Mouse (Mus musculus) brown adipose tissue, adult 24 weeks (tissue): ENCODE measurements at regions not wholly inside any gene's neighbourhood (a gene's known extent, or its start where the extent isn't known, plus 50 kb on each side); places are given as distances from the start of the nearest gene placed in this dataset.

Source experiments
- H3K27ac ChIP-seq: fragments of 200-500 bp; replicated peaks from 2 replicates; pipeline ENCODE4 v1.5.1; 2012; ENCODE audit warnings: low read depth, mild to moderate bottlenecking, low read length
- H3K4me1 ChIP-seq: fragments of 200-500 bp; 2 replicates; pipeline ENCODE4 v1.6.1; 2012; ENCODE audit warnings: low read length, mixed read lengths; ENCODE audit not compliant: control insufficient read depth, insufficient read depth, insufficient read length
- H3K4me3 ChIP-seq: fragments of 200-500 bp; 2 replicates; pipeline ENCODE4 v1.5.1; 2012; ENCODE audit warnings: low read depth, mild to moderate bottlenecking, low read length, moderate library complexity; ENCODE audit not compliant: insufficient read depth

DNA sequence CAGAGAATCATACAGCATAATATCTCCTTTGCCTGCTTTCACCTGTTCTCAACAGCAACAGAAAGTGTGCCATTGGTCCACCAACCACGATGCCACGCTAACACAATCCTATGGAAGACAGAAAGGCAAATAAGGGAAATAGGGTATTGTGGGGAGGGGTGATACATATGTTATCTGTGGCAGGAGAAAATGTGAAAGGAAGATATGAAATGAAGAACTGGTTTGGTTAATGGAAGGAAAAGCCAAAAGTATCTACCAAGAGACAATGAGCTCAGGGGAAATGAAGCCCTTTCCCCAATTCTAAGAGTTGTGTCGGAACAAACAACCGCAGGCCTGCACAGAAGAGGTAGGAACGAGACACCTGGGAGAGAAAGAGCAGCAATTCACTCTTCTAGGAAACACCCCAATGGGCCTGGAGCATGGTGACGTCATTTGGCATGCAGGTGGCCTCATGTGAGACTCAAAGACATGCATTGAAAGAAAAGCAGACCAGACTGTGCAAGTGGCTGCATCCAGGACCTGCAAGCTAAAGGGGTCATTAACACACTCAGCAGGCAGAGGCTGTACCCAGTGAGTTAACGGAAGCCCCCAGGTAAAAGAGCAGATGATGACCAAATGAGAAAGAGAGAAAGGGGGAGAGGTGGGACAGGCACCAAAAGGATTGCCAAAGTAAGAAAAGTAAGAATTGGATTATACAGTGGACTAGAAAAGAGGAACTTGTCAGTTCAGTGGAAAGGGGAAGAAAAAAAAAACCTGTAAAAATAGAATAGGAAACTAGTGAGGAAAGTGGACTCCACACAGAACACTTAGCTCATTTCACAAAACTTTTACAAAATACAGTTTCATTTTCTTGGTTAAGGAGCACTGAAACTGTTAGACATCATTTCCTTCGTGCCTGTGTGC, 522.2 kb upstream of the Cited2 start:
- Histone ChIP-seq H3K4me3 (no peak overlapping the region), H3K27ac (0 out of 2 replicates have a peak overlapping the region, but pooled peaks have one; percentile 60), H3K4me1 (no peaks in the 10 kb centered on the region)

DNA sequence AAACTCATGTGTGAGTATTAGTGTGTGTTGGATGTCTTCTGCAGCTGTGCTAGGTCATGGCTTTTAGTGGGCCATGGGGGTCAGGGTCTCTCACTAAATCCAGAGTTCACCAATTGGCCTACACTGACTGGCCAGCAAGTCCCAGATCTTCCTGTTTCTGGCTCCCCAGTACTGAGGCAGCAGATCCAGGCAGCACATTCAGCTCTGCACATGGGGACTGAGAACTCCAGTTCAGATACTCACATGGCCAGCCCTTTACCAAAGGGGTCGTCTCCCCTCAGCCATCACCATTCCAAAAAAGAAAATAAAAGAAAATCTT, 521.6 kb upstream of the Cited2 start:
- Histone ChIP-seq H3K27ac (0 out of 2 replicates have a peak overlapping the region, but pooled peaks have one; percentile 60), H3K4me1 (no peaks in the 10 kb centered on the region), H3K4me3 (no peak overlapping the region)

DNA sequence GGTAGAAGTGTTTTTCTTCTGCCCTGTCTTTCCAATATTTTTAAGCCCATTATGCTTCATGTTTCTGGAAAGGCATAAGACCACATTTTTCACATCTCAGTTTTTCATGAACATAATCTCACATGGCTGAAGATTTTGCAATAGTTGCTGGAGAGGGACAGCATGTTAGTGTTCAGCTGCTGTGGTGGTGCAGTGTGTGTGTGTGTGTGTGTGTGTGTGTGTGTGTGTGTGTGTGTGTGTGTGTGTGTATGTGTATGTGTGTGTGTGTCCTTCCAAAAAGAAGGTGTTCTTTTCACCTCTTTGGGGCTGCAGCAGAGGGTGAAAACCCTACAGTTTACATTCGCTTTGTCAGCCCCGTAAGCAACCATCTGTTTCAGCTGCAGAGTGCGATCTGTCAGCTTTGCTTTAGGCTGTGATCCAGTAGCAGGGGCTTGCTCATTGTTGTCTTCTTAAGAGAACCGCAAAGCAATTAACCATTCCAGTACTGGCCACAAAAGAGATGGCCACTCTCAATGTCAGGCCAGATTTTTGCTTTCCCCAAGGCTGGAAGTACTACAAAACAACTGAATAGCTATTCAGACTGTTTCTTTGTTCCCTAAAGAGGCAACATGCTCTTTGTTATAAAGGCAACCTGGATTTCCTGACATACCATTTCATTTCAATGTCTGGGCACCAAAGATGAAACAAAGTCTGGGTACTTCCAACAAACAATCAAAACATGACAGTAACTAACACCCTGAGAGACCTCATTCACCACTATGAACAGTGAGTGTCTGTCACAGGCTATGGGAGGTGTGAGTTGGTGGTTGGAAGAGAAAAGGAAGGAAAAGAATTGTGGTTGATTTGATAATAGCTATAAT, 520.2 kb upstream of the Cited2 start:
- Histone ChIP-seq H3K4me3 (no peak overlapping the region), H3K27ac (no peak overlapping the region), H3K4me1 (no peaks in the 10 kb centered on the region)

DNA sequence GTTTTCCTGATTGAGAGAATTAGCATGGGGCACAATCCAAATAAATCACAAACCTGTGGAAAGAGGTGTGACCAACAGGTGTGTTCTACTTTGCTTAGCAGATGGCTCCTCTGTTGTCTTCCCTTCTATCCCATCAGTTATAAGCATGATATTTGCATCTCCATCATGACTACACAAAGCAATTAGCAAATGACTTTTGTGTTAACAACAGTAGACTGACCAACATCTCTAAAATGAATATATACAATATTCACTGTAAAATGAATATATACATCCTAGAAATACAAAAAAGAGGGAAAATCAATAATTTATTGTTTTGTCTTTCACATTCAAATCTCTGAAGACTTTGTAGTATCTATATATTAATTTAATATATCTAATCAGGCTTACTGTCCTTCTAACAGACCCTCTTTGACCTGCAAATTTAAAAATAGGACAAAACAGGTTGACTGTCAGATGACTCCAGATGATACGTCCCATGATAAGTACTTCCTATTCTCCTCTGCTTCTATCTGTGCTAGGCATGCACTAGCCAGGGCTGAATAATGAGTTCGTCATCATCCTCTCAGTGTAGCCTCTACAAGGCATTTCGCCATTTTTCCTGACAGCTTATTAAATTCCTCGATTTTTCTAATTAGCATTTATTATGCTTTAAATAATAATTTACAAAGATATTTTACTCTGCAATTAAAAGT, 519.5 kb upstream of the Cited2 start:
- H3K4me3 ChIP-seq = no peak overlapping the region
- H3K4me1 ChIP-seq = no peaks in the 10 kb centered on the region
- H3K27ac ChIP-seq = no peak overlapping the region

DNA sequence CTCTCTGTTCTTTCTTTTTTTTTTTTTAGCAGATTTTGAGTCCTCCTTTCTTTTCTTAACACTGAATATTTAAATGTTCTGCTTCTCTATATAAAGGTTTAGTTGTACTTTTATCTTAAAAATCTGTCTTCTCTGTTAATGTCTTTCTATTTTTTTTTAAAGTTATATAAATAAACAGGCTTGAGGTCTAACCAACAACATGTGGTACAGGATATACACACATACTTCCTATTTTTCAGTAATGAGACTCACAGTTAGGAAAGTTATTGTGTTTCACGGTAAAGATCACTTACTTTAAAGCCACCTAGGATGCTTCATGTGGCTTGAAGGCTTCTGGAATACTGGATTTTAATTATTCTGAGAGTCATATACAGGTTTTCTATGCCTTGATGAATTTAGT, 518.9 kb upstream of the Cited2 start:
- Histone ChIP-seq H3K4me3 (no peak overlapping the region), H3K4me1 (no peaks in the 10 kb centered on the region), H3K27ac (no peak overlapping the region)

DNA sequence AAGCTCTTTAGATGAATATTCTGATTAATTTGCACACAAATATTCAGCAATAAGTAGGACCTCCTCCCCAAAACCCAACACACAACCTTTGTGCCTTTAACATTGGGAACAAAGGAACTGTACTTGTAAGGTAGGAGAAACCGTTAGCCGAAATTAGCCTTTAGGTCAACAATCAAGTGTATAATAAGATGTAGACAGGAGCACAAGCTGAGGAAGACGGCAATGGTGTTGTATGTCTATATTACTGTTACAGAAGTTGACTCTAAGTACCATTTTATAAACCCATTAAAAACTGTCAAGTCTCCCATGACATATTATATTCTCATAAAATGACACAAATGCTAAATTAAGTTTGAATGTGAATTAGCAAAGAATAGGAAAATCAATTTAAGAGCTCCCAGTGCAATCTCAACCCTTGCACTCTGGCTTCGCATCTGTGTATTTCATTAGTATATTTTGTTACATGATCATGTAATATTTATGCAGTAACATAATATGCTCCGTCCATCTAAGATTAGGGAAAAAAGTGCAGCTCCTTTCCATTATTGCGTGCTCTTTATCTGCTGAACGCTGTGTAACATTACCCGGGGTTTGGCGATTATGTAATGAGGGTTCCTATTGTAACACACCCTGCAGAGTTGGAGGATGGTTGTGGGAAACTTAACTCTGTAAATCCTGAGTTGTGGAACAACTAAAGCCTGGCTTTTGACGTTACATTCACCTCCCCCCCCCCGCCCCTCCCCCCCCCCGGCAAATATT, 510.3 kb upstream of the Cited2 start:
- Histone ChIP-seq H3K4me1 (no peaks in the 10 kb centered on the region), H3K27ac (no peak overlapping the region), H3K4me3 (no peak overlapping the region)

DNA sequence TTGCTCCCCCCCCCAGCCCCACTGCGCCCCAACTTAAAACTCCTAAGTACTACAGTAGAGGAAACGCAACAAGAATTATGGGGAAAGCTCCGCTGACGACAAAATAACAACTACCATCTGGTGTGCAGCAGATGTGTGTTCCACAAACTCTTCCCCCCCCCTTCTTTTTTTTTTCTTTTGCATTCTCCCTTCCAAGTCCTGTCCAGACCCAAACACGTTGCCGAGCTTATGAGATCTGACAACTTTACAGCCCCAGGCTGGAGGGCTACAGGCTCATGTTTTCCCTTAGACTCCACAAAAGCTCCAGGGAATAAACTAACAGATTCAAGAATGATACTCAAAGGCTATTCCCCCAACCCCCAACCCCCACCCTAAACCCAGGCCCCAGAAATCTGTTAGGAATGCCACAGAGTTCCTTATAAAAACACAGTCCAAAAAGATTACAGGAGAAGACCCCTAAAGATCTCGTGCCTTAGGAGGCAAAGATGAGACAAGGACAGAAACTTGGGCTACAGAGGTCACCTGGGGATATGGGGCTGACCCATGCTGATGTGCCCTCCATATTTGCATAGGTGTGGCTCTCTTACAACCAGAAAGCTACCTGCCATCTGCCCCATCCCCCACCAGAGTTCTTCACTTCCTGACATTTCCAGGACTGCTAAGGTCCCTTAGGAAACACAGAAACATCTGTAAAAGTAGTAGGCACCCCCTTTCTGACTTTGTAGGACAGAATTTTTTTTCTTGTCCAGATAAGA, 509.5 kb upstream of the Cited2 start:
- H3K27ac ChIP-seq = no peak overlapping the region; the same call in 1 of the 2 replicates
- H3K4me1 ChIP-seq = no peaks in the 10 kb centered on the region
- no peak overlapping the region for H3K4me3 ChIP-seq

DNA sequence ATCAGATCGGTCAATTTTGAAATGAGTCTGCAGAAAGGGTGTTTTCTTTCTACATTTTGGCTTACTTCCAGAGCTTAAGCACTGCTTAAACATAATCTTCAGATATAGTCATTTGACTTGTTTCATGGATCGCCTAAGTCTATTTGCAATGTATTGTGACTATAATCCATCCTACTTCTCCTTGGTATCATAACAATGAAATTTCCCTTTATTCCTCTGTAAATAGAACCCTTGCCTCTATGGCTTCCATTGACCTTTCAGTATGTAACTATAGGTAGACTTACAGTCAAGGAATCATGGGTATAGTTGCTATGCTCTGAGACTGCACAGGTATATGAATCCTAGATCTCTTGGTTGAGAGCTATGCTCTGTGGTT, 509.0 kb upstream of the Cited2 start:
- Histone ChIP-seq H3K4me1 (no peaks in the 10 kb centered on the region), H3K4me3 (no peak overlapping the region), H3K27ac (no peak overlapping the region)

DNA sequence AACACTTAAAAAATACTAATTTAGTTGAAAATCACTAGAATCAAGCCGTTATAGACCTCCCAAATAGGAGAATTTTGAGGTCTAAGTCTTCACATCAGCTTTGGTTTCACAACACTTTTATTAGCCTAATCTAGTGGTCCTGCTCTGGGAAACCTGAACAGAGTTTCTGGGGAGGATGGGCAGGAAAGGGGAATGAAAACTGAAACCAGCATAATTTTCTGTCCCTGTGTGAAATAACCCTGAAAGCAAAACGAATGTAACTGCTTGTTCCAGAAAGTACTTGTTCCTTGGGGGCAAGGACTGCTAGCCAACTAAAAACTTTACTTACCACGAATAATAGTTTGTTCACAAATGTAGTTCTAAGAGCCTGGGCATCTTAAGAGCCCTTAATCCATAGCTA, 508.0 kb upstream of the Cited2 start:
- no peak overlapping the region for H3K4me3 ChIP-seq
- no peaks in the 10 kb centered on the region for H3K4me1 ChIP-seq
- H3K27ac ChIP-seq = no peak overlapping the region

DNA sequence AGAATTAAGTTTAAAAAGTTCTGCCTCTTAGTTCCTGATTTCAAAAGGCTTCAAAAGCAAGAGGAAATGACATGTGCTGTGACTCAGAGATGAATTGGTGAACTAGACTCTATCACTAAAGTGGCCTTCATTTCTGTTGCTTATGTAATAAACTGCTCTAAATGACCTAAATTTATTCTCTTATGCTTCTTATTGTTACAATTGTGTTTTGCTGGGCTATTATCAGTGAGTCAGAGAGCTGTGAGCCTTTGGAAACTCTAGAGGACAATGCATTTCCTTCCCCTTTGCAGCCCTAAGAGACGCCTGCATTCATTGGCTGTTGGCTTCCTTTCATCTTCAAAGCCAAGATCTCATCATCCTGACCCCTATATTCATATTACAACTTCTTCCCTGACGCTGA, 501.5 kb upstream of the Cited2 start:
- Histone ChIP-seq H3K4me1 (no peaks in the 10 kb centered on the region), H3K4me3 (no peak overlapping the region), H3K27ac (no peak overlapping the region)

DNA sequence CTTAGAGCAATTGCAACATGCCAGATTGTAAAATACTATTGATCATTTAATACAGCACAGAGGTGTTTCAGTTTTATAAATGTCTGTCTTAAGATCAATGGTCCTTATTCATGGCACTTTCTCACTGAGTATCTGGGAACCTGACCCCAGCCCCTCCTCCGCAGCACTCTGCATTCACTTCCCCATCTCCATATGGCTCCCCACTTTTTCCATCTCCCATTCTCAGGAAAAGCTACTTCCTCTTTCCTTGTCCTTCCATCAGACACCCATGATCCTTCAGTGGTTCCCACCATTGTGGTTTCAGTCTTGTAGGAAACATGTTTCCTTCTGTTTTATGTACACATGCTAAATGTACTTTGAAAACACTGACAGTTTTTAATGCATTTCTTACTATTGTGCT, 497.3 kb upstream of the Cited2 start:
- no peak overlapping the region for H3K27ac ChIP-seq
- no peak overlapping the region for H3K4me3 ChIP-seq
- no peaks in the 10 kb centered on the region for H3K4me1 ChIP-seq

DNA sequence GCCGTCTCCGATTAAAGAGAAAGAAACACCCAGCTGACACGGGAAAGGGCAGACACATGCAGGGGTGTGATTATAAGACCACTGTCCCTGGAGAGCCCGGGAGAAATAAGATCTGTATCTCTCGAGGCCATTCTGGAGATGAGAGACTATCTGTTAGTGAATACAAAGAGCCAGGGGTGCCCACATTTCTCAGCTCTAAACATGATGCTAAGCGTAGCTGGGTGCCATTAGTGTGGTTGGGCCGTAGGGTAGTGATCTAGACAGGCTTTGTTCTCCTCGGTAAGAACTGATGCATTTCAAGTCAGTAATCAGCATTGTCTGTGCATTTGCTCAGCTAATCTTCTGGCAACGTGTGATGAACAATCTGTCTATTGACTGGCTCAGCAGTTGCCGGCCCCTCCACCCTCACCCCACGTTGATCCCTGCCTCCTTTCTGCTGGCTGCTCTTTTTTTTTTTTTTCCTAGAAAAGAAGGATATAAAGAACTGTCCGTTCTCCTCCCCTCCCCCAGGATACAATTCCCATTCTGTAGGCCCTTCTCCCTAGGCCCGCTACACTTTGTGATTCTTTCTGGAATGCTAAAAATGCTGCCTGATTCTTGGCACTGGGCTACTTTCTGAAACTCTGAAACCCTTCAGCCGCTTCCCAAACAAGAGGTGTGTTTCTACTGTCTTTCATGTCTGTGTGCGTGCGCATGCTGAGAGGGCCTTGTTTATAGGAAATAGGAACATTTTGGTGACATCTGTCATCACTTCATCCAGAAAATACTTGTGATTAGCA, 492.8 kb upstream of the Cited2 start:
- H3K4me3 ChIP-seq = no peak overlapping the region
- H3K27ac ChIP-seq = no peak overlapping the region
- H3K4me1 ChIP-seq = no peaks in the 10 kb centered on the region

DNA sequence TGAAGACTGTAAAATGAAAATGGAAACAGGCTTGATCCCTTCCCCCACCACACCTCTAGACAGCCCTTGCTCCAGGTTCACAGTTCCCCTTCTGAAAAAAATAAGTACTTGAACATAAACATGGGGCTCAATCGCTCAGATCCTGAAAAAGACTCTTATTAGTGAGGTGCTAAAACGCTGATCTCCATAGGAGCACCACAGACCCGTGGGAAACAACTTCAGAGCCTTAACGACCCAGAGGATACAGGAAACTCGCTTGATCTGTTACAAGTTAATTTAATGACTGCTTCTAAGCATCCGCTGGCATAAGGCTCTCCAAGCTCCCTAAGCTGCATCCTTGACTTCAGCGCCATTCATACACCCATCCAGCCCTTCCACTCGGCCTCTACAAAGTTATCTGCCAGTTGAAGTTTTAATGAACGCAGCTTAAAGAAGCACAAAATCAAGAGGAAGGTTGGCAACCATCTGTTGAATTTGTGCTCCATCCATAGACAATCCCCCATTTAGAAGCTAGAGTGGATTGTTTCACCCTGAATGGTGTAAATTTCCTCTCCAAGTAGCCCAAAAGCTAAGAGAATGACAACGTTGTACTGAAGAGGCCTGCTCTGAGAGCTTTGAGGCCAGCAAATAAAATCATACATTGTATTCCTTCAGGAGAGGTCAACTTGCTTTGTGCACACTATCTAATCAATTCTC, 486.9 kb upstream of the Cited2 start:
- no peak overlapping the region for H3K4me3 ChIP-seq
- H3K27ac ChIP-seq = no peak overlapping the region
- no peaks in the 10 kb centered on the region for H3K4me1 ChIP-seq
